Mouse (Mus musculus): ENCODE results near the gene Dnajc7.
A peak's percentile ranks its signal among the peaks of the same experiment; 100 is the strongest.
"Not testable (repeated sequence)": the region's sequence is repeated elsewhere in the genome, so short reads cannot be mapped to it uniquely, and the experiment has no call there.

Gene Dnajc7

GRCm38 (mm10) chr11:100546955-100547354 lies 73.0 kb downstream of the Dnajc7 start:
- no peak for DNase-seq (ENCODE audit: low read depth)

GRCm38 (mm10) chr11:100545746-100546085 lies 74.3 kb downstream of the Dnajc7 start:
- DNase-seq (ENCODE audit: low read depth): no peak

- DNase-seq (ENCODE audit: low read depth): peak; percentile 87
These were observed 74.9 kb downstream of the Dnajc7 start, which contains the start of gene Ttc25 for GRCm38 (mm10) chr11:100544832-100545745. Gene Ttc25 (plus strand): TSS chr11:100545607.

GRCm38 (mm10) chr11:100541577-100541976 lies 78.4 kb downstream of the Dnajc7 start:
- no peak for DNase-seq (ENCODE audit: low read depth)

GRCm38 (mm10) chr11:100540966-100541365 lies 79.0 kb downstream of the Dnajc7 start:
- no peak for DNase-seq (ENCODE audit: low read depth)

- no peak for DNase-seq (ENCODE audit: low read depth)
These were observed 83.5 kb downstream of the Dnajc7 start for GRCm38 (mm10) chr11:100536466-100536865.

- no peak for DNase-seq (ENCODE audit: low read depth)
These were observed 84.0 kb downstream of the Dnajc7 start for GRCm38 (mm10) chr11:100535996-100536395.

- not testable (repeated sequence) for DNase-seq (ENCODE audit: low read depth)
These were observed 85.1 kb downstream of the Dnajc7 start for GRCm38 (mm10) chr11:100534821-100535220.

GRCm38 (mm10) chr11:100534411-100534810 lies 85.6 kb downstream of the Dnajc7 start:
- DNase-seq (ENCODE audit: low read depth): not testable (repeated sequence)

GRCm38 (mm10) chr11:100533871-100534270 lies 86.1 kb downstream of the Dnajc7 start:
- no peak for DNase-seq (ENCODE audit: low read depth)
